Mouse (Mus musculus): ENCODE results near the gene Mgp.

Gene Mgp

GRCm38 (mm10) chr6:136875670-136876069, at the start of gene Mgp:
Gene Mgp (minus strand): TSS chr6:136875823.
- in situ Hi-C loops (cut with MboI, MseI) = loop anchor here in 1 of 2 experiments (10.0 kb wide), 1 partner anchor 289 kb away; no protein-coding TSS in a partner anchor

DNA sequence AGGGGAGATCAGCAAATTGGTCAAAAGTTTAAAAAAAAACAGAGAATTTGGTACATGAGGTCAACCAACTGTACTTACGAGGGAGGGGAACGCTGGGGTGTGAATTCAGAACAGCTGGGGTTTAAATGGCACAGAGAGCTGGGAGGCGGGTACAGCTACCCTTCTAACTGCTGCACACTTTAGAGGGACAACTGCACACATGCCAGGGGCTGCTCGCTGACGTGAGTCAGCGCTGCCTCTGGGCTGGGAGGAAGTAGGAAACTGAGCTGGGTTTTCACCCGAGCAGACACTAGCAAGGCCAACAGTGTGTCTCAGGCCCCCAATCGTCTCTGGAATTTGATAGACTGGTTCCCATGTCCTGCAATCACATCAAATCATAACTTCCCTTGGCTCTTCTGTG, 49.4 kb upstream of the Mgp start:
- in situ Hi-C loops (cut with MboI, MseI) = no loop called here

GRCm38 (mm10) chr6:136923532-136923931, 47.9 kb upstream of the Mgp start, which contains the start of gene Pde6h:
Gene Pde6h (plus strand): TSS chr6:136923832.
- in situ Hi-C loops (cut with MboI, MseI) = loop anchor here (5.0 kb wide), 3 partner anchors 61 to 106 kb away; no protein-coding TSS in a partner anchor

- in situ Hi-C loops (cut with MboI, MseI) = loop anchor here (5.0 kb wide), 3 partner anchors 61 to 106 kb away; no protein-coding TSS in a partner anchor
These were observed 47.2 kb upstream of the Mgp start for GRCm38 (mm10) chr6:136922871-136923270.

GRCm38 (mm10) chr6:136922080-136922479, 46.5 kb upstream of the Mgp start, which contains the start of gene Erp27:
Gene Erp27 (minus strand): TSS chr6:136922180.
- in situ Hi-C loops (cut with MboI, MseI) = loop anchor here (5.0 kb wide), 3 partner anchors 60 to 105 kb away; no protein-coding TSS in a partner anchor

DNA sequence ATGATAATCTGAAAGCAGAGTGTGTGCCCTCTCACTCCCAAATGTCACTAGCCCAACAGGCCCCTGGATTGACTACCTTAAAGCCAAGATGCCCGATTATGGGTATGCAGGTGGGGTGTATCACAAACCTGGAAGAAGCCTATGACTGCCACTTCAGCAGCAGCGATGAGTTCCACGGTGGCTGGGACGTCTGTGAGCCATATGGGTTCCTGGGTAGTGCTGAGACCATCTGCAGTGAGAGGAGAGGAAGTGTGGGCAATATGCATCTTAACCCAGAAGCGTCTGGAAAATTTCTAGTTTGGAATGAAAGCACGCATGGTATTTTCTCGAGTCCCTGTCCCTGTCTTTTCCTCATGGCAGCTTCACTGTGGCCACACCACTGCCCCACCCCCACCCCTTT, 46.0 kb upstream of the Mgp start:
- in situ Hi-C loops (cut with MboI, MseI) = loop anchor here (5.0 kb wide), 3 partner anchors 59 to 104 kb away; no protein-coding TSS in a partner anchor

GRCm38 (mm10) chr6:136920320-136921257, 45.0 kb upstream of the Mgp start:
- in situ Hi-C loops (cut with MboI, MseI) = loop anchor here (5.0 kb wide), 3 partner anchors 58 to 103 kb away; no protein-coding TSS in a partner anchor

DNA sequence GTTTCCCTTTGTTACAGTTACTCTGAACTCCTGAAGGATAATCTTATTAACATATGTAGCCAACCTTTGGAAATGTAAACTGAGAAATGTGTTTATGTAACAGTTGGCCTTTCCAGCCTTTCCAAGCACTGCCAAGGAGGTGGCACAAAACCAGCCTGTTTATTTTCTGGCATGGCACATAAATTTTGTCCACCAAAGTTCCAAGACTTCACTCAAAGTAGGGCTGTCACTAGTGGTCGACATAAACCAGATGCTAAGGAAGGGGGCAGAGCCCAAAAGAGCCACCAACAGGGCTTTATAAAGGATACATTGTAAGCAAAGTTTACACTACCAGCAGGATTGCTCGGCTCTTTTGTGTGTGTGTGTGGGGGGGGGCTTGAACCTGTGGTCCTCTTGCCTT, 42.3 kb upstream of the Mgp start:
- in situ Hi-C loops (cut with MboI, MseI) = no loop called here

DNA sequence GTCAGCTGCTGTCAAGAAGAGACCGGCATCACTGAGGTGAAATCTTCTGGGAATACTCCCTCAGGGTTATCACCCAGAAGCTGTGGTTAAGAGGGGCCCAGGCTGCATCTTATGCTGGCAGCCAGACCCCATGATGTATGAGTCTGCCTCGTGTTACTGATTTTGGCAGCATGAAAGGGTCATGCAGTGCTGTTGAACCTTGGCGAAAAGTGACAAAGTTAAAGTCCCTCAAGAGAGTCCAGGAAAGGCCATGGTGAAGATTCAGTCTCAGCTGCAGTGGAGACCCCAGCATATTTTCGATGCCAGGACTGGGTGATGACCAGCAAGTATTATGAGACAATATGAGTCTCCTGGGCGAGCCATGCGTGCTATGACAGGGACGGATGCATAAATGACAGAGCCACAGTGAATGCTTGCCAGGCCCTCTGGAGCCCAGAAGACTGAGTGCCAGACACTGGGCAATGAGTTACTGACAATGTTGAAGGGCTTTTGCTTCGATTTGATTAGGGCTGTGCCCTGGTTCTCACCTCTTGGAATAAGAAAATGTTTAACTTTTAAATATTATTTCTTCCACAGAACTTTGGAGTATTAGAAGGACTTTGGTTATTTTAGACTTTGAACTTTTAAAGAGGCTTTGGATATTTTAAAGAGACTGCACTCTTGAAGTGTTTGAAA, 40.2 kb upstream of the Mgp start:
- in situ Hi-C loops (cut with MboI, MseI) = no loop called here

DNA sequence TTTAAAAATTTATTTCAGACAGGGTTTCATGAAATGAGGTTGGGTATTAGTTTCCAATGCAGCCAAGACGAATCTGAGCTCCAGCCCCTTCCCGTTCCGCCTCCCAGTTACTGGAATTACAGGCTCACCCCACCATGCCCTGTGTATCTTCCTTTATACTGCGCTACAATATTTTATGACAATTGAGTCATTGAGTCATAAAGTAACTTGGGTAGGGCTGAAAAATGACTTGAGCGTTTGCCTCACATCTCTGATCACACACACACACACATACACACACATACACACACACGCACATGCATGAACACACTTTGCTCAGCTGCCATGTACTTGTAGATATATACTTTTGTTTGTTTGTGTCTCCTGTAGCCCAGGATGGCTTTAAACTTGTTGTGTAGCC, 38.6 kb upstream of the Mgp start:
- in situ Hi-C loops (cut with MboI, MseI) = no loop called here

DNA sequence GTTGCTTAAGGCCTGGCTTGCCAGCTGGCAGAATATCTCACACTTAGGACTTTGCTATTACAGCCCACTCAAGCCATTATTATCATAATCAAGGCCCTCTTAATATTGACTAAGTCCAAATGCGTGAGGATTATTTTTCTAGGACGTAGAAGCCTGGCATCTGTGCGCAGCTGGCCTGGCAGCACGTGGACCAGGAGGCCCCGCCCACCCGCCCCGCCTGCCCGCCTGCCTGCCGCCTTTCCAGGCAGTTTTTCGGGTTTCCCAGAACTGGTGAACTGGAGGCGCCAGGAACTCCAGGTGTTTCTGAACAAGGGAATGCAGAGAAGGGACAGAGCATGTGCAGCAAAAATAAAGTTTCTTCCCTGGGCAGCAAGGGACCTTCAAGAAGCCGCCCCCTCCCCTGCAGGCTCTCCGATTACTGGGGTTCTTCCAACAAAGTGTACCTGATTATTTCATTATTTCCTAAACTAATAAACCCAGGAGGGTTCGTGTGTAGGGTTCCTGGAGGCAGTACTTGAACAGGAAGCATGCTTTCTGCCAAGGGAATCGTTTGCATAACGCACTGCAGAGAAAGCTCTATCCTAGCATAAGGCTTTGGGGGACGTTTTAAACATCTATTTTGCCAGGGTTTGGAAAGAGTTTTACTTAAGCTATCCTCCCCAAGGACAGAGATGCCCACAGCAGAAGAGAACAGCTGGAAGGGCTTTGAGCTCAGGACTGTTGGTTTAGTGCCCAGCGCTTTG, 37.9 kb upstream of the Mgp start:
- in situ Hi-C loops (cut with MboI, MseI) = no loop called here

- in situ Hi-C loops (cut with MboI, MseI) = no loop called here
These were observed 37.2 kb upstream of the Mgp start for GRCm38 (mm10) chr6:136912751-136913265.

GRCm38 (mm10) chr6:136910247-136910890, 34.7 kb upstream of the Mgp start:
- in situ Hi-C loops (cut with MboI, MseI) = no loop called here

DNA sequence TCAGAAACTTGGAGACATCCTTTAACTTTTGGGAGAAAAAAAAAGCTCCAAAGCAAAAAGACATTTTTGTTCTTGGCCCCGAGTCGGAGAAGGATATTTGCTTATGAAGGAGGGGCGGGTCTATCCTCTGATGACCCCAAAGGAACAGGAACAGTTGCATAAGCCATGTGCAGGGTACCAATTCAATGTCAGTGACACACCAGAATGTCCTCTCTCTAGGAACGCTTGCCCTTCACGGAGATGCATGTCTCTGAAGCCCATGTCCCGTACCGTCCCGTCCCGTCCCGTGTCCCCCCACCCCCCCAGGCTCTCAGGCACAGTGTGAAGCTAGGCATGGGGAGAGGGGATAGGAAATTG, 31.3 kb upstream of the Mgp start:
- in situ Hi-C loops (cut with MboI, MseI) = no loop called here

GRCm38 (mm10) chr6:136906283-136906936, 30.8 kb upstream of the Mgp start:
- in situ Hi-C loops (cut with MboI, MseI) = no loop called here

DNA sequence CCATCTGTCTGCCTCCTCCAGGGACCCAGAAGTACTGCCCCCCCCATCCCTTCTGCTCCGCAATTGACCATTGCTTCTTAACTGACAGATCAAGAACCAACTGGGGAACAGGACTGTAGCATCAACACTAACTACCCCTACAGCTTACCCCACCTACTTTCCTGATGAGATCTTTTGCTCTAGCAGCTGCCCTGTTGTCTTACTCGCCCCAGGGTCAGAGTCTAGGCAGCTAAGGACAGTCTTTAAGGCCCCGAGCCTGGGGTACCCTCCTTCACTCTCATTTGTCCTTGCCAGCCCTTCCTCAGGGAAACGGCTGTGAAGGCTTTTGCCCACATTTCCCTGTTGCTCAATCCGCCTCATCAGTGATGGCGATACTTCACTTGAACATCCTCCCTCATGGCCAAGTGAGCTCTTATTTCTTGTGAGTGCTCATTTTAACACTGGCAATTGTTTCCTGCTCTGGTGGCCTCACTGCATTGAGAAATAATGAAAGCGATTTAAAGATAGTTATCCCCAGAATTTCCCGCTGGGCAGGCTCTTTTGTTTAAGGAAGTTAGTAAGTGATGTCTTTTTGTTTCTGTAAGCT, 28.4 kb upstream of the Mgp start:
- in situ Hi-C loops (cut with MboI, MseI) = no loop called here

DNA sequence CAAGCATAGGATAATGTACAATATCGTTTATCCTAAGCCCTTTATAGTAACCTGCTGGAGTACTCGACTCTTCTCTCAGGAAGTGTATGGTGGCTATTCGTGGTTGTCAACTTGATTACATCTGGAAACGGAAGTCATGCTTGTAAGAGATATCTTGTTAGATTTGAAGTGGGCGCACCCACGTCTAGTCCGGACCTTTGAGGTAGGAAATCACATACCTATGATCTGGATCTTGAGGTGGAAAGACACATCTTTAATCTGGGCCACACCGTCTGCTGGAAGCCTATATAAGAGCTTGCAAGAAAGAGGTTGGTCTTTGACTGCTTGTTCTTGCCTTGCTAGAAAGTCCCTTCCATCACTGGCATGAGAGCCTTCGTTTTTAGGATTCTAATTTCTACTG, 26.9 kb upstream of the Mgp start:
- in situ Hi-C loops (cut with MboI, MseI) = no loop called here

GRCm38 (mm10) chr6:136901010-136901409, 25.4 kb upstream of the Mgp start:
- in situ Hi-C loops (cut with MboI, MseI) = no loop called here

GRCm38 (mm10) chr6:136900369-136901009, 24.9 kb upstream of the Mgp start:
- in situ Hi-C loops (cut with MboI, MseI) = no loop called here
